Mouse (Mus musculus) MEL-GATA-1-ER (cell line): ENCODE measurements around the gene Htr1d.

Experiments used
- DNase-seq: peaks from one replicate; pipeline ENCODE4 v3.0.0-alpha.2; 2012; ENCODE audit warnings: low read depth; ENCODE audit errors: extremely low read depth

Htr1d gene

DNA sequence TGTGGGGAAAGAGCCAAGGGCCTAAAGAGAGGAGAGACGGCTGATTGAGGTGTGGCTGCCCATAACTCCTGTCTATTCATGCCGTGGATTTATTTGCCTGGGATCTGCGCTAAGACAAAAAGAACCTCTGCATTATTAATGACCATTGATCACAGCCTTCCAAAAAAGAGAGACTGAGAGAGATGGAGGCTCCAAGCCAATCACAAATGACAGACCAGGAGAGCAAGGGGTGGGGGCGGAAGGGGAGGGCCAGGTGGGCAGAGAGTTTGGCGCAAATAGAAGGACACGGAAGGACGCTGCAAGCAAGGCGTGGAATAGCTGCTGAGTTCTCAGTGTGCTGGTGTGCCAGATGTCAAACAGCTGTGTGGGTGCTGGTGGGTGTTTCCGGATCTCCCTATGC, at the start of gene Htr1d:
Gene Htr1d (plus strand): TSS at position 301 of the 400 bp plus-strand sequence.
- no peak for DNase-seq

- DNase-seq = no peak
Measured at GRCm38 (mm10) chr4:136377001-136377400, 46.3 kb upstream of the Htr1d start.

- DNase-seq = no peak
Measured at GRCm38 (mm10) chr4:136383052-136383451, 40.3 kb upstream of the Htr1d start.

DNA sequence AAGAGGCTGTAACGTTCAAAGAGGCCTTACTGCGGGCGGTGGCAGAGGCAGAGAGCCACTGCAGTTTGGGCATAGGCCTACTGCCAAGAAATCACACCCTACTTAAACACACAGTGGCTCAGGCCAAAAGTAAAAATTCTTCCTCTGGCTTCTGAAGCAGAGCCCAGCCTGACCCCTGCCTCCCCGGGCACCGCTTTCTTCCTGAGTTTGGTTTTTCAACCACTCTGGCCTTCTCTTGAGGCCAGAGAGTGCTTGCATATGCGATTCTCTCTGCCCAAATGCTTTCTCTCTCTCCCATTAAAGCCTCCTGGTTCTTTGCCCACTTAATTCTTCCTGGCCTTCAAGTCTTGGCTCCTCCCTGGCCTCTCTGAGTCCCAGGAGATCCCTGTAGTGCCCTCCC, 39.5 kb upstream of the Htr1d start:
- no peak for DNase-seq

DNA sequence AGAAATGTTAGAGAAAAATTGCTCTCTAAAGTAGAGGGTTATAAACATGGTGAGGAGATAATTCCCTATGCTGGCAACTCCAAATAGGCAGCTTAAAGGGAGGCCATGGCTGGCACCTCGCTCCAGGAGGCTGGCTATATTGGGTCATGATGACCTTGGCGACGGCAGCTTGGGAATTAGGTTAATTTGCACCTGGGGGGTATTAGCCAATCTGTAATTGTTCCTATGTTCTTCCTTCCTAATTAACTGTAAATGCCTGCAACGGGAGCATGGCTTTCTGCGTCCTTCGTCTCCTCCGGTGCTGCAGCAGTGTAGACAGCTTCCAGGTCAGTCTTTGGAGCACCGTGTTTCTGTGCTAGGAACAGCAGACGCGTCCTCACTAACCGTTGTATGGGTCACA, 36.1 kb upstream of the Htr1d start:
- no peak for DNase-seq

DNA sequence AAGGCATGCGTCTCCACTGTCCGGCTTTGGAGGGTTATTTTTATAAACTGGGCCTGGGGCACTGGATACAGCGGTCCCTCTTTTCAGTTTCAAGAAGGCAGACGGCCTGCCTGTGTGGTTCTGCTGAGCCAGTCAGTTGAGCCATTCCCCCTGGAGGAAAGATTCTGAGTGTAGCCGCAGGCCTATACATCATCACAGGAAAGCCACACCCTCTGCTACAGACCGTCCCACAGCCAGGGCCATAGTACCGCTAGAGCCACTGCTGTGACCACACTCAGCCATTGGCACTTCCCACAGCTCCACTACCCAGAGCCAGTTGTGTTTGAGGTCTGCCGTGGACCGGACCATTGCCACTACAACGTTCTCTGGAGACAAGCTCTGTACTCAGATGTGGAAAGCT, 21.5 kb upstream of the Htr1d start:
- DNase-seq = no peak

GRCm38 (mm10) chr4:136407831-136408230, 15.5 kb upstream of the Htr1d start:
- DNase-seq = no peak

GRCm38 (mm10) chr4:136411995-136412765, 11.1 kb upstream of the Htr1d start:
- DNase-seq = no peak

GRCm38 (mm10) chr4:136415477-136415876, 7.8 kb upstream of the Htr1d start:
- DNase-seq = no peak

GRCm38 (mm10) chr4:136418962-136419361, 4.4 kb upstream of the Htr1d start:
- no peak for DNase-seq

GRCm38 (mm10) chr4:136419386-136419785, 3.9 kb upstream of the Htr1d start:
- no peak for DNase-seq

DNA sequence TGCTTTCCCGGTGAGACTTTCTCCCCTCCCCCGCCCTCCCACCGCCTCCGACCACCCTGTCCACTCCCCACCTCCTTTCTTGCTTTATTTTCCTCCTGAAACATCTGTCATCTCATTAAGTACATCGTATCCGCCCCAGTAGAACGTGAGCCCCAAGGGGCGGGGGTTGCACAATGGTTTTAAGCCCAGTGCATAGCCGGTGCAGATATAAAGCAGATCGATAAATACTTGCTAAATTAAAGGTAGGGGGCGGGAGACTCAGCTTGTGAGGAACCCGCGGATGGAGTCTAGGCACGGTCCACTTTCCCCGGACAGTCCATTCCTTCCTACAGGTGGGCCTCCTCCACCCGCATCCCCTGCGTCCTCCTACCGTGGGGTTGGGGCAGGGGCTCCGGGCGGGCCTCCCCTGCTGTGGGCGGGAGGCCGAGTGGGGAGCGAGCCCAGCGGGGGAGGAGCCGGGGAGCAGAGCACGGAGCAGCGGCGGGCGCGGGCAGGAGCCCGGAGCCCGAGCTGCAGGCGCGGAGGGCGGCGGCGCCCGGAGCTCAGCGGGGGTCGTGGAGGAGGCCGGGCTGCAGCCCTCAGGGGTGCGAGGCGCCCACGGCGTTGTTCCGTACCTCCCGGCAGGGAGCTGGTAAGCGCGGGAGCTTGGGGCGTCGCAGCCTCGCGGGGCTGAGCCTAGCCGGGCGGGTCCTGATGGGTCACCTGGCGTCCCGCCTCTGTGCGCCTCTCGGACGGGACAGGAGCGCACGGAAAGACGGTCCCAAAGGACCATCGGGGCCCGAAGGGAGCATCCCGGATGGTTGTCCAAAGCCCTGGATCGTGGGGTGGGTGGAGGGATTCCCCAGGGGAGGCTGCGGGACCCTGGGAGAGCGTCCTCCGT, 1.0 kb downstream of the Htr1d start:
- DNase-seq = no peak

- no peak for DNase-seq
Measured at GRCm38 (mm10) chr4:136425000-136425288, 1.6 kb downstream of the Htr1d start.

DNA sequence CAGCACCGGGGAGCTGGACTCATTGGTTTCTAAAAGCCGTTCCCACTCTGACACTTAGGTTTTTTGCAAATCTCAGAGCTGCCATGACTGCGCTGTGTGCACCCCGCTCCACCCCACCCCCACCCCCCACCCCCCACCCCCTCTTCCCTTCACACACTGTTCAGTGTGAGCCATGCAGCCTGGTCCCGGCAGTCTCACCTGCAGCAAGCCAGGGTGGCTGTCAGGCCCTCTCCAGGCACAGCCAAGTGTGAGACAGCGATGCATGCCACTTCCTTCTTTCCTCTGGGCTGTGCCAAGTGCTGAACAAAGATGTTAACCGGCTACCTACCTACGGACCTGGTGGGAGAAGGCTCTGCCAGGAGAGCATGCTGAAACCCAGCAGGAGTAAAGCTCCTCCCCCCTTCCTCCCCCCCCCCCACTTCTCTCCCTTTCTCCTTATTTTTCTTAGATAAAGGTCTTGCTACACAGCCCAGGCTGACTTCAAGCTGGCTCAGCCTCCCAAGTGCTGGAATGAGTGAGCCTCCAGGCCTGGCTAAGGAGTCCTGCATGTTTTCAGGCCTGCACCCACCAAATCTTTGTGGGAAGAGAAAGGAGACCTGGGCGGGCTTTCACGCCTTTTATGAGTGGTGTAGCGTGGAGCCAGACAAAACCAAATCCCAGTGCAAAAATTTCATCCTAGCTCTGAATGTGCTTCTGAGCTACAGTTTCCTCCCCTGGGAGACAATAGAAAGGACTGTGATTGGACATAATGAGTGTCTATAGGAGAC, 7.5 kb downstream of the Htr1d start:
- no peak for DNase-seq

- peak; percentile 59 for DNase-seq
Measured at GRCm38 (mm10) chr4:136431376-136431693, 8.0 kb downstream of the Htr1d start.

DNA sequence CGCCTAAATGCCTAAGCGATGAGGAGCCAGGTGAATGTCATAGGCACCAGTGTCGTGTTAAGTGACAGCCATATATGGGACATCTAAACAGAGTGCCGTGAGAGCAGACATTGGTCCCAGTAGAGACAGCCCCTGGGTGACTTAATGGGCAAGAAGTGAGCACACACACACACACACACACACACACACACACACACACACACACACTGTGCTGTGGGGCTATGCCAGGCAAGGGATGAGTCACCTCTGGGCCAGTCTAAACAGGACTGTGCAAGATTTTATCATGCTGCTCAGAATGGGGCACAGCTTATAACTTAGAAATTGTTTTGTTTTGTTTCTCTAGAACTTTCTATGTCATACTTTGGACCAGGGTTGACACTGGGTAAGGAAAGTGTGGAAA, 10.7 kb downstream of the Htr1d start:
- no peak for DNase-seq

DNA sequence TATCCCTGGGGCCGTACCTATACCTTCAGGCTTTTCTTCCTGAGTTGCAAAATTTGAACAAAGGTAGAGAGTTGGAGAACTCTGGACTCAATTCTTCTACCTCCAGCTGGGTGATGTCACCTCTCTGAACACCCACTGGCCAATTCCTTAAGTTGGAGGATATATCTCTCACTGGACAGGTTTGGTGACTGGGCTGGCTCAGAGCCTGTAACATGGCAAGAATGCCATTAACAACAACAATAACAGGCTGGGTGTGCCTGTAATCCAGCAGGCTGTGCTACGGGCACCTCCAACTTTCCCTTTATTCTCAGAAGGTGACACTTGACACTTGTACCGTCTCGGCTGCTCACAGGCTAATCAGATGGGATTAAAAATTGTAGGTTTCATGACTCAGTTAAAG, 15.8 kb downstream of the Htr1d start:
- DNase-seq = no peak

GRCm38 (mm10) chr4:136441354-136442043, 18.2 kb downstream of the Htr1d start:
- DNase-seq = no peak

DNA sequence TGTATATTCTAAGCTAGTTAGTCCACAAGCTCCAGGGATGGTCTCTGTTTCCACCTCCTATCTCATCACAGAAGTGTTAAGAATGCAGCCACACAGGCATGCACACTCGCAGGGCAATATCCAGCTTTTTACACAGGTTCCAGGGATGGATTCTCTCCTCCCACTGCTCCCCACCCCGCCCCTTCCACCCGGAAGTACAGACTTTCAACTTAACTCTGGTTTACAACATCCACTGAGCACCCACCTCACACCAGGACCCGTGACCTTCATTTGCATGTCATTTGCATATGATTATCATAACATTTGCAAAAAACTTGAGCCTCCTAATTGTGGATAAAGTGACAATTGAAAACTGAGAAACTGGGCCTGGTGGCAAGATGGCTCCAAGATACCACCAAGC, 21.2 kb downstream of the Htr1d start:
- DNase-seq = no peak

DNA sequence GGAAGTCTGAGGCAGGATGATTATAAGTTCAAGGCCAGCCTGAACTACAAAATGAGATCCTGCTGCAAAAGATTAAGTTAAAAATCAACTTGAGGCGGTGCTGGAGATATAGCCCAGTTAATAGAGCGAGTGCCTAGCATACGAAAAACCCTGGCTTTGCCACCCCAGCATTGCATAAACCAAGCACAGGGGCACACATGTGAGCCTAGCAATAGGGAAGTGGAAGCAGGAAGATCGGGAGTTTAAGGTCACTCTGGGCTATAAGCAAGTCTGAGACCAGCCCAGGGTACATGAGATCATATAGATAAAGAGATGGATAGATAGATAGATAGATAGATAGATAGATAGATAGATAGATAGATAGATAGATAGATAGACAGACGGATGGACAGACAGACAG, 26.5 kb downstream of the Htr1d start:
- no peak for DNase-seq

DNA sequence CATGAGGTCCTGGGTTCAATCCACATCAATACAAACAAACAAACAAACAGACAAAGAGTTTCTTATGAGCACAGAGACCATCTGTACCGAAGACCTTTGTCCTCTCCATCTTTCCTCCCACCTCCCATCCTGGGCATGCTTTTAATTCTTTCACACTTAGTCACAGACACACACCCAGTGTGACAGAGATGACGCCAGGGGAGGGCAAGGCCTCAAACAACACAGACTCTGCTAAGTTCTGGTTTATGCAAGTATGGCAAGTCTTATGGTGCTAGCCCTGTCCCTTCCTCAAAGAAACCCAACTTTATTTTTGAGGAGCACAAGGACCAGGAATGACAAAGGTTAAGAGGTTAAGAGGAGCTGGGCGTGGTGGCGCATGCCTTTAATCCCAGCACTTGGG, 26.9 kb downstream of the Htr1d start:
- DNase-seq = no peak

GRCm38 (mm10) chr4:136451564-136451963, 28.2 kb downstream of the Htr1d start:
- no peak for DNase-seq
